Mouse (Mus musculus) midbrain, postnatal 0 days (tissue): ENCODE results near the gene Znfx1. TPM values are rescaled to one million over a fixed set of nuclear protein-coding genes. Genes with fewer than 3 reads are reported as not detected.
A peak's percentile ranks its signal among the peaks of the same experiment; 100 is the strongest.

Experiments used
- ATAC-seq: fragments of 200-750 bp; cut with Nextera tagmentation; 2 replicates; pipeline ENCODE4 v1.8.0; 2017; ENCODE audit warnings: moderate number of reproducible peaks, mild to moderate bottlenecking, moderate TSS enrichment, moderate library complexity; ENCODE audit not compliant: low FRiP score
- DNase-seq: peaks from one replicate; pipeline ENCODE4 v3.0.0-alpha.2; 2015; ENCODE audit warnings: low spot score
- H3K27ac ChIP-seq: fragments of 300-500 bp; sonication (generic); 2 replicates; pipeline ENCODE4 v1.5.1; 2014; ENCODE audit warnings: low read depth, mild to moderate bottlenecking, low read length, mixed read lengths
- H3K27me3 ChIP-seq: fragments of 300-500 bp; sonication (generic); 2 replicates; pipeline ENCODE4 v1.6.1; 2014; ENCODE audit warnings: low read length, control low read depth, mixed read lengths; ENCODE audit not compliant: insufficient read depth
- H3K36me3 ChIP-seq: fragments of 300-500 bp; sonication (generic); 2 replicates; pipeline ENCODE4 v1.6.1; 2014; ENCODE audit warnings: low read length, control low read depth, mixed read lengths; ENCODE audit not compliant: insufficient read depth
- H3K4me1 ChIP-seq: fragments of 300-500 bp; sonication (generic); 2 replicates; pipeline ENCODE4 v1.6.1; 2014; ENCODE audit warnings: mild to moderate bottlenecking, control low read depth, antibody characterized with exemption, low read length, mixed read lengths; ENCODE audit not compliant: insufficient read depth
- H3K4me2 ChIP-seq: fragments of 300-500 bp; sonication (generic); 2 replicates; pipeline ENCODE4 v1.6.1; 2014; ENCODE audit warnings: low read depth, mild to moderate bottlenecking, low read length, mixed read lengths; ENCODE audit not compliant: poor library complexity, severe bottlenecking
- H3K4me3 ChIP-seq: fragments of 300-500 bp; sonication (generic); 2 replicates; pipeline ENCODE4 v1.5.1; 2014; ENCODE audit warnings: low read depth, mild to moderate bottlenecking, low read length, moderate library complexity
- H3K9ac ChIP-seq: fragments of 300-500 bp; sonication (generic); replicated peaks from 2 replicates; pipeline ENCODE4 v1.6.1; 2014; ENCODE audit warnings: mild to moderate bottlenecking, low read length, moderate library complexity, mixed read lengths; ENCODE audit not compliant: poor library complexity, severe bottlenecking
- H3K9me3 ChIP-seq: fragments of 300-500 bp; sonication (generic); 2 replicates; pipeline ENCODE4 v1.6.1; 2016; ENCODE audit warnings: low read length, control low read depth
- CTCF ChIP-seq: IDR thresholded peaks from 2 replicates; pipeline ENCODE4 v1.5.1; 2016; ENCODE audit warnings: antibody characterized with exemption, mild to moderate bottlenecking
- WGBS: fragments of 180-500 bp; shearing (Covaris S2); extraction: QIAGEN DNeasy Blood & Tissue Kit; methylation state at CpG from one replicate; pipeline ENCODE4 v1.1.7; 2014; 5-methylcytosine and 5-hydroxymethylcytosine counted together
- polyA plus RNA-seq: library from polyadenylated mRNA; unstranded; fragments of >200 nt; fragmentation: Nextera tagmentation; extraction: Ambion mirVana; gene quantifications from 2 replicates; pipeline ENCODE4 v1.2.1, GENCODE M21; 2015
- total RNA-seq: library from RNA; depleted of rRNA; stranded (reverse); fragments of >200 nt; gene quantifications from 2 replicates; pipeline ENCODE4 v1.2.3, GENCODE M21; 2014; rRNA removed

Znfx1 gene
- total and polyA plus RNA-seq, 2 experiments from 2014 or later = 4.7 to 32.2 TPM

DNA sequence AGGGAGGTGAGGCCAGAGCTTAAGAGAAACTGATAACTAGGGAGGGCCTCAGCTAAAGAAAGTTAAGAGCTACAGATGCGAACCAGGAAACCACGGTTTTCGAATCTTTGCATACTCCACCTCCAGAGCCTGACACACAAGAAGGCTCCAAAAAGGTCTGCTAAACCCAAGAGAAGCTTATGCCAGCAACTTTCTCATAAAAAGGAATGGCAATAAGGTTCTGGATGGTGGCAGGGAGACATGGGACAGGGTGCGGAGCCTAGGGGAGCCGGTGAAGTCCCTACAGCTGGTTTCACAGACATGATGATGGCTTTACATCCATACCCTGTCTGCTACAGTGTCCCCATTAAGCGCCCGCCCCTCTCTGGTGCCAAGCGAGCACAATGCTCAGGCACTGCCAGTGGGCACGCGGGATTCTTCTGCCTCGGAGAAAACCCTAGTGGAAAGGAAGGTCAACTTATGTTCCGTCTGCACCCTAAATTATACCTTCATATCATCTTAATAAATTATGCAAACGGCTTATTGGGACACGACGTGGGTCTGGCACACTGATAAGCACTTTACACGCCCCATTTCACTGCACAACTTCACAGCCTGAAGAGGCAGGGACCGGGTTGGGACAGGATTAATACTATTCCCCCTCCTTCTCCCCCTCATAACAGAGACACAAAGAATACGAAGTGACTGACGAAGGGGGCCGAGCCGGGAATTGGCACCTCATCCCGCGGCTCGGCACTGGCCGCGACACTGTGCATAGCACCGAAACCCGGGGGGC is 67.6 kb downstream of the Znfx1 start:
- Histone ChIP-seq H3K4me2 (peak overlapping the region; percentile 58), H3K4me3 (peak overlapping the region; percentile 96), H3K9ac (peak overlapping the region; percentile 99), H3K9me3 (no peaks in the 10 kb centered on the region), H3K36me3 (no peaks in the 10 kb centered on the region), H3K27ac (peak overlapping the region; percentile 96), H3K4me1 (peaks cover 4% of the 10 kb centered on the region; the same call in 1 of the 2 replicates), H3K27me3 (no peaks in the 10 kb centered on the region)
- WGBS = 3% methylated on average over 28 of the region's 28 CpGs
- DNase-seq = peak; percentile 43
- no peak for TF ChIP-seq CTCF
- ATAC-seq = peak; percentile 29; the same call in 1 of the 2 replicates

DNA sequence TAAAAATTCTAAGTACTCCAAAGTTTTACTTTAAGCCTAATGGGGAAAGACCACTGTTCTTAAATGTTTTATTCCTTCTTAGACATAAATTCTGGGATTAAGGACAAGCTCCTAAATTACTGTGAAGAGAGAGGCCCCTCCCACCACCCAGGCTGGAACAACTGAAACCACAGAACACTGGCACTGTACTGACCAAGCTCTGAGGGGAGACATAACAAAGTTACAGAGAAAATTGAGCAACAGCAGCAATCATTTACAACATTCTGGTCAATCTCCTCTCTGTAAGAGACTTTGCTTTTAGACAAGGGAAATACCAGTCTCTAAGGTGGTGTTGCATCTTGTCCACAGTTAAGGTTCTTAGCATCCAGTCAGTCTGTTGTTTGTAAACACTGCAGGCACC is 70.9 kb downstream of the Znfx1 start:
- H3K9ac ChIP-seq = no peak overlapping the region
- no peak overlapping the region for H3K4me3 ChIP-seq
- no peak for TF ChIP-seq CTCF
- H3K4me2 ChIP-seq = no peak overlapping the region
- no peak for ATAC-seq
- no peak overlapping the region for H3K27ac ChIP-seq
- H3K36me3 ChIP-seq = no peaks in the 10 kb centered on the region
- no peaks in the 10 kb centered on the region for H3K9me3 ChIP-seq
- DNase-seq = no peak
- peaks cover 4% of the 10 kb centered on the region; the same call in 1 of the 2 replicates for H3K4me1 ChIP-seq
- H3K27me3 ChIP-seq = no peaks in the 10 kb centered on the region

DNA sequence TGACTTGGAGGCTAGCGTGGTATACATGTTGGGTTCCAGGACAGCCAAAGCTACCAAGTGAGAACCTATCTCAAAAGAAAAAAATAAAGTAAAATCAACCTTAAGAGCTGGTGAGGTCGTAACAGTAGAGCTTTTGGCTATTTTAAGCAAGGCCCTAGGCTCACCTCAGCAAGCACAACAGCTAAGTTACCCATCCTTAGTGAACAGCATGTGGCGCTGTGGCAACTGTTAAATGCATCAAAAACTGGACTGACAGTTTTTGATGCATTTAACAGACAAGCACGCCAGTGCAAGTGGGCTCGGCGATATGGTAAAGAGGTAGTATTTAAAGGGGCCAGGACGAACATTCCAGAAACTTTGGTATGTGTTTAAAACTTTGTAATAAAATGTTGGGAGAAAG is 72.0 kb downstream of the Znfx1 start:
- Histone ChIP-seq H3K4me3 (no peak overlapping the region), H3K36me3 (no peaks in the 10 kb centered on the region), H3K27ac (no peak overlapping the region), H3K27me3 (no peaks in the 10 kb centered on the region), H3K4me1 (peaks cover 4% of the 10 kb centered on the region; the same call in 1 of the 2 replicates), H3K9ac (no peak overlapping the region), H3K9me3 (no peaks in the 10 kb centered on the region), H3K4me2 (no peak overlapping the region)
- ATAC-seq (no peak), DNase-seq (no peak)
- WGBS = 84% methylated on average over 7 of the region's 7 CpGs
- no peak for TF ChIP-seq CTCF

Other genes starting within 250 kb of the Znfx1 start
- 82.8 and 88.7 TPM in 2 replicates for gene Cse1l, start 157.0 kb downstream of the Znfx1 start, total RNA-seq
- 69.7 and 70.1 TPM in 2 replicates for gene Cse1l, start 157.0 kb downstream of the Znfx1 start, polyA plus RNA-seq
- gene Stau1, start 66.7 kb downstream of the Znfx1 start, total RNA-seq = 35.3 and 41.4 TPM in 2 replicates
- gene Stau1, start 66.7 kb downstream of the Znfx1 start, polyA plus RNA-seq = 88.5 and 96.8 TPM in 2 replicates
- gene Ddx27, start 47.8 kb downstream of the Znfx1 start, total RNA-seq = 29.5 and 34.0 TPM in 2 replicates
- 38.2 and 38.6 TPM in 2 replicates for gene Ddx27, start 47.8 kb downstream of the Znfx1 start, polyA plus RNA-seq
- 29.8 and 30.0 TPM in 2 replicates for gene Kcnb1, start 127.1 kb upstream of the Znfx1 start, total RNA-seq
- 5.6 and 6.4 TPM in 2 replicates for gene Kcnb1, start 127.1 kb upstream of the Znfx1 start, polyA plus RNA-seq
- gene Ptgis, start 177.6 kb upstream of the Znfx1 start, total RNA-seq = 4.3 and 6.1 TPM in 2 replicates
- 3.9 and 4.7 TPM in 2 replicates for gene Ptgis, start 177.6 kb upstream of the Znfx1 start, polyA plus RNA-seq